Mouse (Mus musculus) liver, embryonic 16.5 days (tissue): Measurements from ENCODE around the gene Cyb561a3. TPM values are rescaled to one million over a fixed set of nuclear protein-coding genes. Genes with fewer than 3 reads are reported as not detected.
A peak's percentile ranks its signal among the peaks of the same experiment; 100 is the strongest.

Source experiments
- ATAC-seq: fragments of 200-750 bp; cut with Nextera tagmentation; 2 replicates; pipeline ENCODE4 v1.8.0; 2017; ENCODE audit warnings: low read depth, mild to moderate bottlenecking, moderate number of reproducible peaks, moderate library complexity
- H3K27ac ChIP-seq: fragments of 300-500 bp; sonication (generic); 2 replicates; pipeline ENCODE4 v1.5.1; 2014; ENCODE audit warnings: mild to moderate bottlenecking, low read length
- H3K27me3 ChIP-seq: fragments of 300-500 bp; sonication (generic); 2 replicates; pipeline ENCODE4 v1.6.1; 2014; ENCODE audit warnings: low read depth, low read length, mixed read lengths; ENCODE audit not compliant: control insufficient read depth, insufficient read depth
- H3K36me3 ChIP-seq: fragments of 300-500 bp; sonication (generic); 2 replicates; pipeline ENCODE4 v1.6.1; 2014; ENCODE audit warnings: mild to moderate bottlenecking; ENCODE audit not compliant: control insufficient read depth, insufficient read depth
- H3K4me1 ChIP-seq: fragments of 300-500 bp; sonication (generic); 2 replicates; pipeline ENCODE4 v1.6.1; 2014; ENCODE audit warnings: low read depth, low read length, mixed read lengths; ENCODE audit not compliant: control insufficient read depth
- H3K4me2 ChIP-seq: fragments of 300-500 bp; sonication (generic); 2 replicates; pipeline ENCODE4 v1.6.1; 2014; ENCODE audit warnings: low read depth, low read length, mixed read lengths
- H3K4me3 ChIP-seq: fragments of 300-500 bp; sonication (generic); 2 replicates; pipeline ENCODE4 v1.5.1; 2014; ENCODE audit warnings: low read depth, mild to moderate bottlenecking, low read length
- H3K9ac ChIP-seq: fragments of 300-500 bp; sonication (generic); 2 replicates; pipeline ENCODE4 v1.6.1; 2014; ENCODE audit warnings: low read depth, low read length
- H3K9me3 ChIP-seq: fragments of 300-500 bp; sonication (generic); replicated peaks from 2 replicates; pipeline ENCODE4 v1.6.1; 2016; ENCODE audit warnings: low read length; ENCODE audit not compliant: control insufficient read depth
- WGBS: fragments of 180-500 bp; shearing (Covaris S2); extraction: QIAGEN DNeasy Blood & Tissue Kit; methylation state at CpG from one replicate; pipeline ENCODE4 v1.1.7; 2014; ENCODE audit not compliant: insufficient replicate concordance; 5-methylcytosine and 5-hydroxymethylcytosine counted together
- polyA plus RNA-seq: library from polyadenylated mRNA; unstranded; fragments of >200 nt; fragmentation: Nextera tagmentation; extraction: Ambion mirVana; gene quantifications from 2 replicates; pipeline ENCODE4 v1.2.1, GENCODE M21; 2015

Cyb561a3 gene
- polyA plus RNA-seq, 1 experiment from 2014 or later = 19.6 TPM

GRCm38 (mm10) chr19:10585112-10585511, 8.1 kb downstream of the Cyb561a3 start:
- no peak overlapping the region for H3K4me2 ChIP-seq
- peak; percentile 38; the same call in 1 of the 2 replicates for ATAC-seq
- peaks cover 8% of the 10 kb centered on the region; the same call in 1 of the 2 replicates for H3K36me3 ChIP-seq
- H3K4me3 ChIP-seq = no peak overlapping the region
- H3K9me3 ChIP-seq = no peaks in the 10 kb centered on the region
- WGBS = 61% methylated on average over 8 of the region's 8 CpGs
- H3K4me1 ChIP-seq = peaks cover 6% of the 10 kb centered on the region
- no peaks in the 10 kb centered on the region for H3K27me3 ChIP-seq
- H3K27ac ChIP-seq = no peak overlapping the region
- H3K9ac ChIP-seq = no peak overlapping the region

GRCm38 (mm10) chr19:10587231-10587630, 10.3 kb downstream of the Cyb561a3 start:
- Histone ChIP-seq H3K9me3 (no peaks in the 10 kb centered on the region), H3K9ac (no peak overlapping the region), H3K27me3 (no peaks in the 10 kb centered on the region), H3K36me3 (peaks cover 8% of the 10 kb centered on the region; the same call in 1 of the 2 replicates), H3K4me1 (peaks cover 6% of the 10 kb centered on the region), H3K4me3 (no peak overlapping the region), H3K27ac (peak overlapping the region; percentile 52), H3K4me2 (no peak overlapping the region)
- 60% methylated on average over 8 of the region's 8 CpGs for WGBS
- peak; percentile 28; the same call in 1 of the 2 replicates for ATAC-seq

DNA sequence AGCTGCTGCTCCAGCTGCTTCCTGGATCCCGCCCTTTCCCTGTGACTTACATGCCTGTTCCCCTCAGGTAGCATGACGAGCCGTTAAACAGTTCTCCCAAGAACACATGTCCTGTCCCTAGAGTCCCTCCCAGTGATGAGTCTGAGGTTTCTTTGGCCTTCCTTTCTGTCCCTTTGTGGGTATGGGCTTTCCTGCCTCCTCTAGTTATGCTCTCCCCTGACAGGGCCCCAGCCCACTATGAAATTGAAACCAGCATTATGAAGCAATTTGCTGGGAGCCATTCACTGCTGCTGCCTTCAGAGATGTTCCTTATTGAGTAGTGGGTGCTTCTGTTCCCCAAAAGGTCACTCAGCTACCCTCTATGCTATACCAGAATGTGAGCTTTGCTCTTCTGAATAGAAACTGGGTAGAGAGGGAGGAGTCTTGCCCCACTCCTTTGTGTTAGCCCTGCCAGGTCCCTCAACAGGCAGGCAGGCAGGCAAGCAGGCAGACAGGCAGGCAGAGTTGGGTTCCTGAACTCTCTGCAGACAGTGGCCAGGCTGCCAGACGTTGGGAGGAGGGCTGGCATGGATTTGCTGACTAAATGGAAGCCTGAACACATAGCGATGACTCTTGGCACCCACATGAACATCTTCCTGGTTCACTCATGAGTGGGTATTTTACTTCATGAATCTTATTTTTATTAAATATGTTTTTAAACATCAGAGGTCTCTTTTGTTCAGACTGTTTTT, 12.3 kb downstream of the Cyb561a3 start:
- peaks cover 15% of the 10 kb centered on the region for H3K4me1 ChIP-seq
- no peak for ATAC-seq
- H3K4me2 ChIP-seq = no peak overlapping the region
- H3K27me3 ChIP-seq = no peaks in the 10 kb centered on the region
- no peaks in the 10 kb centered on the region for H3K9me3 ChIP-seq
- WGBS = 40% methylated on average over 5 of the region's 5 CpGs
- no peak overlapping the region for H3K4me3 ChIP-seq
- no peak overlapping the region for H3K9ac ChIP-seq
- peak overlapping the region; percentile 59 for H3K27ac ChIP-seq
- H3K36me3 ChIP-seq = peaks cover 8% of the 10 kb centered on the region; the same call in 1 of the 2 replicates

GRCm38 (mm10) chr19:10590301-10590700, 13.3 kb downstream of the Cyb561a3 start:
- ATAC-seq = no peak

GRCm38 (mm10) chr19:10591659-10592377, 14.8 kb downstream of the Cyb561a3 start:
- no peaks in the 10 kb centered on the region for H3K9me3 ChIP-seq
- H3K4me2 ChIP-seq = no peak overlapping the region
- peaks cover 8% of the 10 kb centered on the region for H3K36me3 ChIP-seq
- H3K27ac ChIP-seq = peak overlapping the region; percentile 46
- H3K4me3 ChIP-seq = no peak overlapping the region
- WGBS = 70% methylated on average over 6 of the region's 6 CpGs
- no peaks in the 10 kb centered on the region for H3K27me3 ChIP-seq
- peaks cover 15% of the 10 kb centered on the region for H3K4me1 ChIP-seq
- peak; percentile 84 for ATAC-seq
- H3K9ac ChIP-seq = no peak overlapping the region

More at GRCm38 (mm10) chr19:10590301-10590700, 13.3 kb downstream of the Cyb561a3 start:
- Histone ChIP-seq H3K9ac (no peak overlapping the region), H3K9me3 (no peaks in the 10 kb centered on the region), H3K4me2 (no peak overlapping the region), H3K27ac (no peak overlapping the region), H3K4me1 (peaks cover 15% of the 10 kb centered on the region), H3K36me3 (peaks cover 8% of the 10 kb centered on the region; the same call in 1 of the 2 replicates), H3K27me3 (no peaks in the 10 kb centered on the region), H3K4me3 (no peak overlapping the region)
- whole genome bisulfite sequencing = 48% methylated on average over 3 of the region's 3 CpGs

DNA sequence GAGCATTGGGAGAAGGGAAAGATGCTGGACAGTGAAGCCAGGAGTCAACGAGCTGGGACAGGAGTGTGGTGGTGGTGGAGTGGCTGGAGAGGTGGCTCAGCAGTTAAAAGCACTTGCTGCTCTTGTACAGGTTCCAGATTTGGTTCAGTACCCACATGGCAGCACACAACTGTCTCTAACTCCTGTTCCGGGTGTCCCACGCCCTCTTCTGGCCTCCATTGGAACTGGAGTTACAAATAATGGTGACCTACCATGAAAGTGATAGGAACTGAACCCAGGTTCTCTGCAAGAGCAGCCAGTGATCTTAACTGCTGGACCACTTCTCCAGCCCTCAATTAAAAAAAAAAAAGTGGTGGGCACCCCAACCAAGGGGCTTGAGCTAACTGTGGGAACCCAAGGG, 21.2 kb downstream of the Cyb561a3 start:
- Histone ChIP-seq H3K36me3 (peaks cover 5% of the 10 kb centered on the region), H3K27ac (no peak overlapping the region), H3K9me3 (no peaks in the 10 kb centered on the region), H3K4me1 (peaks cover 18% of the 10 kb centered on the region), H3K27me3 (no peaks in the 10 kb centered on the region), H3K4me2 (no peak overlapping the region), H3K4me3 (no peak overlapping the region), H3K9ac (no peak overlapping the region)
- ATAC-seq = no peak
- WGBS = 32% methylated on average over 3 of the region's 3 CpGs

DNA sequence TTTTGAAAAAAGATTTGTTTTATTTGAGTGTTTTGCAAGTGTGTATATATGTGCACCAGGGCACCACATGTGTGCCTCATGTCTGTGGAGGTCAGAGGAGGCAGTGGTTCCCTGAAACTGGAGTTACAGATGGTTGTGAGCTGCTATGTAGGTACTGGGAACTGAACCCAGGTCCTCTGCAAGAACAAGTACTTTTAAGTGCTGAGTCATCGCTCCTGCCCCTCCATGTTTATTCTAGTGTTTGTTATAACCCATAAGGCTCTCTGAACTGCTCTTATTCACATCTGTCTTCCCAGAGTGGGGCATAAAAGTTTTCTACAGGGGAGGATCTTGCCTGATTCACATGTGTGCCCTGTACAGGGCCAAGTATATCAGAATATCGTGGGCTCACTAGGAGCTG, 22.7 kb downstream of the Cyb561a3 start:
- Histone ChIP-seq H3K27ac (no peak overlapping the region), H3K4me3 (no peak overlapping the region), H3K9me3 (no peaks in the 10 kb centered on the region), H3K4me2 (no peak overlapping the region), H3K36me3 (peaks cover 5% of the 10 kb centered on the region), H3K9ac (no peak overlapping the region), H3K27me3 (no peaks in the 10 kb centered on the region), H3K4me1 (peaks cover 25% of the 10 kb centered on the region)
- ATAC-seq = no peak
- WGBS = 85% methylated on average over 2 of the region's 2 CpGs

DNA sequence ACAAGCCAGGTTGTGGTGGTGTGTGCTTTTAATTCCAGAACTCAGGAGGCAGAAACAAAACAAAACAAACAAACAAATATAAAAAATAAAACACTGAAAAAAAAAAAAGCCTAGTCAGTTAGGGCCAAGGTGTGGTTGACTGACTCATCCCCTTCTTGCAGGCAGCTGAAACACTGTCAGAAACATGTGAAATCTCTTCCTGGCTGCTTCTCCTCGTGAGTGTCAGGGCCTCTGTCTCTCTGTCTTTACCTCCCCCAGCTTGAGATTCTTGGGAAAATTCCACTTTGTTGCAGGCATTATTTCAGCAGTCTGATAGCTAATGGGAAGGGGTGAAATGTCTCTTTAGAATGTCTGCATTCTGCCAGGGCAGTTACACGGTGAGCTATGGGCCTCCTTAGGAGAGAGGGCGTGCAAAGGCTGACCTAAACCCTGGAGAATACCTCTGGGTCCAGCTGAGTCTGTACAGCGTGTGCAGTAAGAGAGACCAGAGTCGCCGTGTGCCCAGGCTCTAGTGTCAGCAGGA, 25.3 kb downstream of the Cyb561a3 start:
- no peaks in the 10 kb centered on the region for H3K27me3 ChIP-seq
- H3K4me2 ChIP-seq = peak overlapping the region; percentile 33
- peak overlapping the region; percentile 72 for H3K27ac ChIP-seq
- H3K4me3 ChIP-seq = peak overlapping the region; percentile 33
- peaks cover 5% of the 10 kb centered on the region; the same call in 1 of the 2 replicates for H3K36me3 ChIP-seq
- whole genome bisulfite sequencing = 28% methylated on average over 6 of the region's 6 CpGs
- H3K9ac ChIP-seq = peak overlapping the region; percentile 32; the same call in 1 of the 2 replicates
- peaks cover 34% of the 10 kb centered on the region for H3K4me1 ChIP-seq
- no peaks in the 10 kb centered on the region for H3K9me3 ChIP-seq
- ATAC-seq = no peak
